Mouse (Mus musculus) adrenal gland, adult 2 months (tissue): ENCODE results near the gene Ska3. TPM values are rescaled to one million over a fixed set of nuclear protein-coding genes. Genes with fewer than 3 reads are reported as not detected.

ENCODE experiments used
- DNase-seq: peaks from one replicate; pipeline ENCODE4 v3.0.0; 2021
- microRNA-seq, 2 experiments: library from miRNA; unstranded; fragments of <30 nt; microRNA quantifications; one replicate each; pipeline ENCODE4 v1.2.0; 2021
- polyA plus RNA-seq: library from polyadenylated mRNA; depleted of rRNA; stranded (reverse); fragments of >200 nt; gene quantifications from 2 replicates; pipeline ENCODE4 v1.2.3, GENCODE M21; 2012; rRNA removed
- total RNA-seq, 2 experiments: library from RNA; stranded (reverse); gene quantifications; 2 replicates each; pipeline ENCODE4 v1.2.3; 2021

The Ska3 gene
- total and polyA plus RNA-seq, 3 experiments: 0.28 to 0.72 (median 0.39) TPM

DNA sequence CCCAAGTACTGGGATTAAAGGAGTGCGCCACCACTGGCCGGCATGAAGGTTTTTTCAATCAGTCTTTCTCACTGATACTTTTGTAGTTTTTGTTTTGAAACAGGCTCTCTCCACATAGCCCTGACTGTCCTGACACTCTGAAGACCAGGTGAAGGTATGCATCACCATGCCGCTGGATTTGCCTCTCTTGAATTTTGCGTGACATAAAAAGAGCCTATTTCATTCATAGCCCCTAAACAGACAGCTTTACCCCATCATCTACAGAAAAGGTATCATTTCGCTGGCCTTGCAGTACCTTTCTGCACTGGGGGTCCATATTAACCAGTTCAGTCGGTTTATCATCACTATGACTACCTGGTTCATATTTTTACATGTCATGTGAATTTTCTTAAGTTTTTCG lies 28.4 kb downstream of the Ska3 start:
- DNase-seq: no peak

DNA sequence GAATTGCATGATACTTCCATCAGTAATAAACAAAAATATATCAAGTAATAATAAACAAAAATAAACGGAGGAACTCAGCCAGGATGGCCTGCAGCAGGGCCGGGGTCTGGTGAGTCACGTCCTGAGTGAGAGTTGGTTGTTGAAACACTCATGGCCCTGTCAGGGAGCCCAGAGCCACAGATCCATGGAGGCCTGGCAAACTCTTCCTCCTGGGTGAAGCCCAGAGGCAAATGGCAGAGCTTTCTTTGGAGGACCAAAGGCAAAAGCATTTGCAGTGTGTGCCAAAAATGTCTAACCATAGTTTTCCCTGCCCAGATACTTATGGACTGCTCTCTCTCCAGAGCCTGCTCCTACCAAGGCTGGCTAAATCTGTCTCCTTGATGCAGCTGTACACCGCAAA lies 34.8 kb downstream of the Ska3 start:
- no peak for DNase-seq

- no peak for DNase-seq
Observed at GRCm38 (mm10) chr14:57789759-57790158, 36.2 kb downstream of the Ska3 start.

DNA sequence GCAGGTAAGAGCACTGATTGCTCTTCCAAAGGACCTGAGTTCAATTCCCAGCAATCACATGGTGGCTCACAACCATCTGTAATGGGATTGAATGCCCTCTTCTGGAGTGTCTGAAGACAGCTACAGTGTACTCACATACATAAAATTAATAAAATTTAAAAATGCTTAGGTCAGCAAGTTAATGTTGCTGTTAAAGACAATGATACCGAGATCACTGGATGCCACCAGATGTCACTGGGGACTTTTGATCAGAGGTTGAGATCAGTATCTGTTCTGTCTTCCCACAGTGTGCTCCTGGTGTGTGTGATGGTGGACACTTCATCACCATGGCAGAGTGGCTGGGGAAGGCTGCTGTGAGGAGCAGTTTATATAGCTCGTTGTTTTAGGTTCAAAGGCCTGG lies 36.7 kb downstream of the Ska3 start:
- DNase-seq: no peak

- DNase-seq: no peak
Observed at GRCm38 (mm10) chr14:57787406-57787805, 38.6 kb downstream of the Ska3 start.

- DNase-seq: no peak
Observed at GRCm38 (mm10) chr14:57772157-57772815, 53.7 kb downstream of the Ska3 start.

GRCm38 (mm10) chr14:57769102-57769501 lies 56.9 kb downstream of the Ska3 start:
- DNase-seq: no peak

- no peak for DNase-seq
Observed at GRCm38 (mm10) chr14:57760447-57761412, 65.3 kb downstream of the Ska3 start.

- DNase-seq: no peak
Observed at GRCm38 (mm10) chr14:57758237-57758636, 67.7 kb downstream of the Ska3 start, which contains the start of gene Lats2. Gene Lats2 (minus strand): TSS chr14:57758388.

Small RNA genes within 50 kb of the gene (microRNA-seq; reads per million reads assigned to microRNA genes)
- gene Mir3077: 0 to 0.22 reads per million in 2 experiments

Other genes starting within 250 kb of the Ska3 start
- 10 to 100 TPM; 28.5 to 33.6 TPM for gene Xpo4, start 160.8 kb downstream of the Ska3 start, total RNA-seq
- gene Xpo4, start 160.8 kb downstream of the Ska3 start, polyA plus RNA-seq: 2.3 and 3.2 TPM in 2 replicates
- gene Gm49361, start 80.1 kb downstream of the Ska3 start, total RNA-seq: 1 to 10 TPM in 1 of 2 experiments, not detected in 1; 3.5 TPM
- not detected in 2 replicates for gene Gm49361, start 80.1 kb downstream of the Ska3 start, polyA plus RNA-seq
- gene Lats2, start 67.8 kb downstream of the Ska3 start, total RNA-seq: 10 to 100 TPM; 43.0 to 44.4 TPM
- gene Lats2, start 67.8 kb downstream of the Ska3 start, polyA plus RNA-seq: 92.0 and 94.2 TPM in 2 replicates
- 10 to 100 TPM; 63.5 to 98.8 TPM for gene Sap18, start 28.0 kb downstream of the Ska3 start, total RNA-seq
- gene Sap18, start 28.0 kb downstream of the Ska3 start, polyA plus RNA-seq: 24.4 and 32.8 TPM in 2 replicates
- 100 to 1,000 TPM; 118 to 127 TPM for gene Mrpl57, start within 50 bp of the Ska3 start, total RNA-seq
- 58.8 and 68.4 TPM in 2 replicates for gene Mrpl57, start within 50 bp of the Ska3 start, polyA plus RNA-seq
- 10 to 100 TPM; 36.5 to 40.5 TPM for gene Zdhhc20, start 64.1 kb upstream of the Ska3 start, total RNA-seq
- 3.8 and 5.1 TPM in 2 replicates for gene Zdhhc20, start 64.1 kb upstream of the Ska3 start, polyA plus RNA-seq
- 10 to 100 TPM; 49.0 to 59.8 TPM for gene Micu2, start 173.1 kb upstream of the Ska3 start, total RNA-seq
- gene Micu2, start 173.1 kb upstream of the Ska3 start, polyA plus RNA-seq: 11.4 and 17.9 TPM in 2 replicates
- 10 to 100 TPM; 17.0 to 19.9 TPM for gene Fgf9, start 244.4 kb upstream of the Ska3 start, total RNA-seq
- 1.6 and 2.3 TPM in 2 replicates for gene Fgf9, start 244.4 kb upstream of the Ska3 start, polyA plus RNA-seq